Mouse (Mus musculus): ENCODE measurements around the gene Rbm34. TPM values are rescaled to one million over a fixed set of nuclear protein-coding genes. Genes with fewer than 3 reads are reported as not detected.
A peak's percentile ranks its signal among the peaks of the same experiment; 100 is the strongest.
"Not testable (repeated sequence)": the region's sequence is repeated elsewhere in the genome, so short reads cannot be mapped to it uniquely, and the experiment has no call there.

Gene Rbm34
- total RNA-seq (2017) = 31.9 and 33.8 TPM in 2 replicates

DNA sequence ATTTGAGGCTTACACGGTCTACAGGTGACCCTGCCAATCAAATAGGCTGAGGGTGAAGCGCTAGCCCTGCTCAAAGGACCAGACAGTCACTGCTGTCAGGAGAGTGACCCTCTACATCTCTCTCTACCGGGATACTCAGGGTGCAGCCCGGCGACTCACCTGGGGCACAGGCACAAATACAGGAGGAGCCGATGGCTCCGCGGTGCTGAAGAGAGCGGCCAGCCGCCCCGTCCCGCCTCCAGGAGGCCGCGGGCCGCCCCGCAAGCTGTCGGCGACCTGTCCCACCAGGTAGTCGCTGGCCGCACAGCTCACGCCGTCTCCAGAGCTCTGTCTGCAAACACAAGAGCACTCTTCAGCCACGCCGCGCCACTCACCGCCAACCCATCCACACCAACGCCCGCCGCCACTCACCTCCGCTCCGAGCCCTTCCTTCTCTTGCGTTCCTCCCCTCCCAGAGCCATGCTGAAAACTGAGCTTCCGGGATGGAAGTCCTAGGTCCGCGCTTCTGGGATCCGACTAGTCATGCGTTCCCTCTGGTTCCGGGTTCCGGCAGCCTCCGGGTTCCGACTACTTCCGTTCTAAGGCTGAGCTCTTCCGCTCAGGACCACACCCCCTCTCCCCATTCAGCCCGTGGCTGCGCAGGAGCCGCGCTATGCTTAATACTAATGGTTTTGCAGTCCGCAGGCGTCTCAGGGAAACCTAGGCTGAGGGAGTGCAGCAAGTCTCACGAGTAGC is at the start of gene Rbm34:
TSS of gene Rbm34 (minus strand) at position 493 of the 735 bp plus-strand sequence.
- ATAC-seq (ENCODE audit: extremely low read depth, insufficient number of reproducible peaks, low FRiP score, poor library complexity, severe bottlenecking) = peak; percentile 98

DNA sequence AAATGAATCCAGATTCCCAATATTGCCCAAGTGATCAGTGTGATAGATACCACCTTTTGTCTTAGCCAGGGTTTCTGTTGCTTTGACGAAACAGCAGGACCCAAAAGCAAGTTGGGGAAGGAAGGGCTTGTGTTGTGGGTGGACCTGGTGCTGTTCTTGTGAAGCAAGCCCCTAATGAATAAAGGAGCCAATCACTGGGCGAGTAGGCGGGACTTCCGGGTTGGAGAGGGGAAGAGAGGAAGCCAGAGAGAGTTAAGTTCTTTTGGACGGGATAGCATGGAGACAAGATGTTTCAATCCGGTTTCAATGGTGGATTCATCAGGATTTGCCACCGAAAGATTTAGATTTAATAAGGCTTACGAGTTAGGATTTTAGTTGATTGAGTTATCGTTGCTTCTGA is 40.8 kb upstream of the Rbm34 start:
- no peak for ATAC-seq (ENCODE audit: extremely low read depth, insufficient number of reproducible peaks, low FRiP score, poor library complexity, severe bottlenecking)

DNA sequence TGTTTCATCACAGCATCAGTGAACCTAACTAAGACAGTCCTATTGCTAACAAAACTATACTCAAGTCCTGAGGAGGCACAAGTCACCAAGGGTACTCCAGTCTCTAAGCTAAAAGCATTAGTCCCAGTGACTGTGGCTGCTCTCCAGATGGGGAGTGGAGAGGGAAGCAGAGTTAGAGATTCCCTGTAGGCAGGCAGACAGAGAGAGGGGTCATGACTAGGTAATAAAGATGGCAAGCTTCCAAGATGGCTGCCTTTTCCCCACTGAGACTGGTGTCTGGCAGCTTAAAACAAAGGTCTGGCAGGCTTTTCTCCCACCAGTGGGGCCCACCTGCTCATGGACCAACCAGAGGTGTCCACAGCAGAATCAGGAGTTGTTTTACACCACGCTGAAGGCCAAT is 23.6 kb upstream of the Rbm34 start:
- no peak for ATAC-seq (ENCODE audit: extremely low read depth, insufficient number of reproducible peaks, low FRiP score, poor library complexity, severe bottlenecking)

DNA sequence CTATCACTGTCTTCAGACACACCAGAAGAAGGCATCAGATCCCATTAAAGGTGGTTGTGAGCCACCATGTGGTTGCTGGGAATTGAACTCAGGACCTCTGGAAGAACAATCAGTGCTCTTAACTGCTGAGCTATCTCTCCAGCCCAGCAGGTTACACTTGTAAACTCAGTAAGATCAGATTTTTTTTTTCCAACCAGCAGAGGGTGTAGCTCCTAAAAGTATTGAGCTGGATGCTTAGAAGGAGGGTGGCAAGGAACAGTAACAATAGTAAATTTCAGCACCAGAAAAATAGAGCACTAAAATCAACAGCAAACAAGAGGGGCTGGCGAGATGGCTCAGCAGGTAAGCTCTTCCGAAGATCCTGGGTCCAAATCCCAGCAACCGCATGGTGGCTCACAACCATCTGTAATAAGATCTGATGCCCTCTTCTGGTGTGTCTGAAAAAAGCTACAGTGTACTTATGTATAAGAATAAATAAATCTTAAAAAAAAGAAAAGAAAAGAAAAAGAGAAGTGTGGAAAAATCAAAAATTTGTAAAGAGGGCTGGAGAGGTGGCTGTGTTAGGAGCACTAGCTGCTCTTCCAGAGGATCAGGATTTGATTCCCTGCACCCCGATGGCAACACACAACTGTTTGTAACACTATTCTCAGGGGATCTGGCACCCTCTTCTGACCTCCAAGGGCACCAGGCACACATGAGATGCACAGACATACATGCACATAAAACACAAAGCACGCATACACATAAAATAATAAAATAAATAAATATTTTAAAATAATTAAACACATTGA is 18.7 kb upstream of the Rbm34 start:
- ATAC-seq (ENCODE audit: extremely low read depth, insufficient number of reproducible peaks, low FRiP score, poor library complexity, severe bottlenecking) = no peak

DNA sequence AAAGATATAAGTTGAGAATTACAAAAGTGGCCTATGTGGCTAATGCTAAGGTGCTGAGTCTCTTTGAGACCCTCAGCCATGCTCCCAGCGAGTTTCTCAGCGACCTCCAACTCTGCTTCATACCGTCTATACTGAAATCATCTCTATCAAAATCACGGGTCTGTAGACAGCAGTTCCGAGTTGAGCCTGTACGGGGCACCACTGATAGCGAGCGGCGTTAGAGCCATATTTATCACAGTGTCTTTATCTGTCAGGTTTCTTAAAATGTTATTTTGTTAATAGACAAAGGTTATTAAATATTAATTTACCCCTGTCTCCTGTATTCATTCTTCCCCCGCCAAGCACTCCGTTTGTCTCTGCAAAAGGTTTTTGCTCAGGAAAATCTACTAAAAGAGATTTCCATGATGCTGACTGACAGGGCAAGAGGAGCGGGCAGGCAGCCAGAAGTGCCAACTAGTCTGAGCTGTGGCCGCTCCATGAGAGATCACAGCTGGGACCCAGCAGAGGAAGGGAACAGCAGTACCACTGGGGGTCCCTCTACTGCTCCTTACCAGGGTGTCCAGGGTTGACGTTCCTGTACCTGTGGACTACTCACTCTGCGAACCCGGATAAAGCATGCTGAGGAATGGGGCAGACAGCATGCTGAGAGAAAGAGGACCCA is 17.6 kb upstream of the Rbm34 start:
- no peak for ATAC-seq (ENCODE audit: extremely low read depth, insufficient number of reproducible peaks, low FRiP score, poor library complexity, severe bottlenecking)

DNA sequence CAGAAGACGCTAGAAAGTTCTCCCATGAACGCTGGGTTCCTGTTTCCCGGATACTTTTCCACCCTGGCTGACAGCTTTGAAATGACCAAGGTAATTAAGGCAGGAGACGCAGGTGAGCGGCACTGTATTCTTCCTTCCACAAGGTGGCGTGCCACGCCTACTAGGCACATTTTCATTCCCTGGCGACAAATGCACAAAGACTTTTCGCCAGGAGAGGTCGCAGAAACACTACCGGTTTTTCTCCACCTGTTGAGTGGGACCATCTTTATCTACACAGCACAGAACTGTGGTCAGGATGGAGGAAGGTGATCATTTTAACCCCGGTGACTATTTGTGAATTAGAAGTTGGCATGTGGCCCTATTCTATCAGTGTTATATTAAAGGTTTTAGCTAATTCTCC is 15.6 kb upstream of the Rbm34 start:
- ATAC-seq (ENCODE audit: extremely low read depth, insufficient number of reproducible peaks, low FRiP score, poor library complexity, severe bottlenecking) = peak; percentile 74

DNA sequence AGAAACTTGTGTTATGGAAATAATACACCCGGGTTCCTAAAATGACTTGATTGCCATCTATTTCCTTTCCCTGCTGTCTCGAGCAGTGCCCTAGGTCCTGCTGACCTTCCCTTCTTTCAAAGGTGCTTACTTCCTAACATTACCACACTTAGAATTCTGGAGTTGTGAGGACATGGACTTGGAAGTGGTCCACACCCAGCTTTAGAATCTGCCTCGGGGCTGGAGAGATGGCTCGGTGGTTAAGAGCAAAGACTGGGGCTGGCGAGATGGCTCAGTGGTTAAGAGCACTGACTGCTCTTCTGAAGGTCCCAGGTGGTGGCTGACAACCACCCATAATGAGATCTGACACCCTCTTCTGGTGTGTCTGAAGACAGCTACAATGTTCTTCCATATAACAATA is 9.2 kb upstream of the Rbm34 start:
- no peak for ATAC-seq (ENCODE audit: extremely low read depth, insufficient number of reproducible peaks, low FRiP score, poor library complexity, severe bottlenecking)

DNA sequence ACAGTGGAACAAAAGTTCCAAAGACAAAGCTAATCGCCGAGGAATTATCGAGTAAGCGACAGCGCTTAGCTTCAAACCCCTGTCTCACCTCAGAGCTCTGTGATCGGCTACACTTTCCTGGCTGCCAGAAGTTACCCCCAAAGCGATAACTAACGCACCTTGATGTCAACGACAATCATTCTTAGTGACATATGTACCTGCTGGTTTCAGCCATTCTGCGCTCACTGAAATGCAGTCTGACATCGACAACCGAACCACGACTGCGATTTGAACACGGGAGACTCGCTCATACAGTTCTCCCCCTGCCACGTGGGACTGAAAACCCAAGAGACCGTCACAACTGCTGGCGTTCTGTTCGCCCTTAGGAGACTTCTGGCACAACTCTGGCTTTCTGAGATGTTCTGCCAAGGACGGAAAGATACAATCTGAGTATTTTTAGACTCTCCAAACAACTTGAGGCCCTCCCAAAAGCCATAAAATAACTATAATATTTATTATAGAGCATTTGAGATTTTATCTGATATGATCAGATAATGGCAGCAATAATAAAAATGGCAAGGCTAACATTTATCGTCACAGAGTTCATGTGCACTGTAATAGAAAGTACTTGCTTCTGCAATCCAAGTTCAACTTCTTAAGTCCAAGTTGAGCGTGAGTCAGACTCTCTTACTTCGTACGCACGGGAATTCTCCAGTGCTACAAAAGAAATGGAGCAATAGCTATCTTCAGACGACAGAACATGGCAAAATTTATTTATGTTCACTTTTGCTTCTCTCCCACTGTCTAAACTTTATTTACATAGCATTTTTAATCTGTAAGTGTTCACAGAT is 8.4 kb upstream of the Rbm34 start:
- no peak for ATAC-seq (ENCODE audit: extremely low read depth, insufficient number of reproducible peaks, low FRiP score, poor library complexity, severe bottlenecking)

DNA sequence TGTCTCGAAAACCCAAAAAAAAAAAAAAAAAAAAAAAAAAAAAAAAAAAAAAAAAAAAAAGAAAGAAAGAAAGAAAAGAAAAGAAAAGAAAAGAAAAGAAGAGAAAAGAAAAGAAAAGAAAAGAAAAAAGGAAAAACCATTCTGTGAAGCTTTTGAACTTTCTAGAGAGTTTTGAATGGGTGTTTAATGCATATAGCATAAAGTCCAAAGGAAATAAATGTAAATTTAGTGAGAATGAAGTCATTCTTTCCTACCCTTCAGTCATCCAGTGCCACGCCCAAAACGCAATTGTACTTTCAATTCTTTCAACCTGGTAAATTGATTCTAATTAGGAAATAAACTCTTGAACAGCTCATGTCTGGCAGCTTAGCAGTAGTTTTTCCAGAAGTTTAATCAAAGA is 7.7 kb upstream of the Rbm34 start:
- not testable (repeated sequence) for ATAC-seq (ENCODE audit: extremely low read depth, insufficient number of reproducible peaks, low FRiP score, poor library complexity, severe bottlenecking)

DNA sequence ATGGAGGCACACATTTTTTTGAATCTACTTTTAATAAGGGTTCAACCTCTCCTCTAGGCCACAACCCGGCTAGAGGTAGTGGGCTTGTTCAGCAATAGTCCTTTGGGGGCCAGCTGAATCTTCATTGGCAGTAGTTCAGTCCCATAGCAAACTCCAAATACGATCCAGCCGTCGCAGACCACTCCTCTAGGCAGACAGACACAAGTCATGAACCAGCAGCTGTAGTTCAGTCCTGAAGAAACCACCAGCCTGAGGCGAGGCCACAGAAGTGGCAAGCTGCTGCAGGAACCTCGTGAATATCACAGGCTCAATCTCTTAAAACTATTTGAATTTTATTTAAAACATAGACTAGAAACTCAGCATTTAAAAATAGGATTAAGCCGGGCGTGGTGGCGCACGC is 7.2 kb upstream of the Rbm34 start:
- ATAC-seq (ENCODE audit: extremely low read depth, insufficient number of reproducible peaks, low FRiP score, poor library complexity, severe bottlenecking) = no peak

DNA sequence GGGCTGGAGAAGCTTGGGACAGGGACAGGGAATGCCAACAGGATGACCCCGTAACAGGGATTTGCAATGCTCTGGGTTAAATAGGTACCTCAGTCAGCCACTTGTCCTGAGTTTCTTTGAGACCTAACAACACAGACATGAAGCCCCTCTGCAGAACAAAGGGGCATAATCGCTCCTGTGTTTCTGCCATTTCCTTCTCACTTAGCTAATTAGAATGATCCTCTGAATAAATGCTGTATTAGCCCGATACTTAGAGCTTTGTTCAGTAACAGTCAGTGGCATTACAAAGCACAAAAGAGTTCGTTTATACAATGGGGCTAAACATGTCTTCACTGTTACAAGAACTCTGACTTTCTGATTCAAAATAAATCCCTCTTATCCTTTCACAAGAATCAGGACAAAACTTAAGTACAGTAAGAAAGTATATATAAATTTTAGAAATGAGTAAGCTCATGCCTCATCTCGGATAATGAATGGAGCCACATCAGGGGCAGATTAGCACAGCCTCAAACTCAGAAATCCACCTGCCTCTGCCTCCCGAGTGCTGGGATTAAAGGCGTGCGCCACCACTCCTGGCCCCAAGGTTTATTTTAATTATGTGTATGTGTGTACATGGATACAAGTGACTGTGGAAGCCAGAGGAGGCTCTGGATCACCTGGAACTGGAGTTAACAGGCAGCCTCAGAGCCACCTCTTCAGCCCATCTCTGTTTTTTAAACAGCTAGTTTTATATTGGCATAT is 5.9 kb upstream of the Rbm34 start:
- ATAC-seq (ENCODE audit: extremely low read depth, insufficient number of reproducible peaks, low FRiP score, poor library complexity, severe bottlenecking) = no peak

DNA sequence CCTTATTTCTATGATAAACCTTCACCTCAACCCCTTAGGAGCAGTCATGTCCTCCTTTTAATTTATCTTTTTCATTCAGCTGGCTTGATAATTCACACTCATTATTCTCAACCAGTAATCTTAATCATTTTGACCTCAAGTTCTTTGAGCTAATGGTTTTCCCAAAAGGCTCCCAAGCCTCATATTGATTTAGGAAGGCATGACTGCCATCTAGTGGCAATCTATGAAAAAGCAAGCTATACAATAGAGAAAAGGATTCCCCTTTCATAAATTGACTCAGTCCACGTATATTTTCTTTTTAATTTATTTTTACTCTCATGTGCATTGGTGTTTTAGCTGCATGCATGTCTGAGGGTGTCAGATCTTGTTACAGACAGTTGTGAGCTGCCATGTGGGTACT is 4.8 kb upstream of the Rbm34 start:
- no peak for ATAC-seq (ENCODE audit: extremely low read depth, insufficient number of reproducible peaks, low FRiP score, poor library complexity, severe bottlenecking)

DNA sequence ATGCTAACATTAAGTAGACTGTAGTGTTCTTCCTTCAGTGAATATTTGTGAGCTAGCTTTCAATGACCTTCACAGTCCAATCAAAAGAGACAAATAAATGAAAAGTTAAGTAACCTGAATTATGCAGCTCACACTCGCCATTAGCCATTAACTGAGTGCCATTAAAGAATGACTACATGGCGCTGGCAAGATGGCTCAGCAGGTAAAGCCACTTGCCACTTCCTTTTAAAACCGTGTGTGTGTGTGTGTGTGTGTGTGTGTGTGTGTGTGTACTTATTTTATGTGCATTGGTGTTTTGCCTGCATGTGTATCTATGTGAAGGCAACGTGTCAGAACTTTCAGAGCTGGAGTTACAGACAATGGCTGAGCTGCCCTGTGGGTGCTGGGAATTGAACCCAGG is 3.6 kb upstream of the Rbm34 start:
- no peak for ATAC-seq (ENCODE audit: extremely low read depth, insufficient number of reproducible peaks, low FRiP score, poor library complexity, severe bottlenecking)

DNA sequence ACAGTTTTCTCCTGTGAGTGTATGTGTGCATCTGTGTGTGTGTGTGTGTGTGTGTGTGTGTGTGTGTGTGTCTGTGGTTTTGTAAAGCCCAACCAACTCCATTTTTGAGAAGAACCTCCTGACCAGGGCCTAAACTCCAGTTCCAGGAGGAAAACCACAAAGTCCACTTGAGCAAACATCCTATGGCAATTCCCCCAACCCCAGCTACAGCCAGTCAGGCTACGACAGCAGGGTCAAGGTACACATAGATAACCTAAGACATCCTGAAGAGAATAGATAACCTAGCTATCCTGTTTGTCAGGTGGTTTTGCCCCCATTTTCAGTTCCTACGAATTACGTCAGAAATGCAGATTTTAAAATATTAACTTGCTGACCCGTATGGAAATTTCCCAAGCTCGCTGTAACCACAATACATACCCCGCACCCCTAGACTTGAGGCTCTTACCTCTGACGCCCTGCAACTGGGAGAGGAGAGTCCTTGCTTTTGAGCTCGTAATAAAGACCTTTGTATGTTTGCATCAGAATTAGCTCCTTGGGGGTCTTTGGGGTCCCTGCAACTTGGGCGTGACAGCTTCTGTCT is 2.9 kb upstream of the Rbm34 start:
- ATAC-seq (ENCODE audit: extremely low read depth, insufficient number of reproducible peaks, low FRiP score, poor library complexity, severe bottlenecking) = no peak

DNA sequence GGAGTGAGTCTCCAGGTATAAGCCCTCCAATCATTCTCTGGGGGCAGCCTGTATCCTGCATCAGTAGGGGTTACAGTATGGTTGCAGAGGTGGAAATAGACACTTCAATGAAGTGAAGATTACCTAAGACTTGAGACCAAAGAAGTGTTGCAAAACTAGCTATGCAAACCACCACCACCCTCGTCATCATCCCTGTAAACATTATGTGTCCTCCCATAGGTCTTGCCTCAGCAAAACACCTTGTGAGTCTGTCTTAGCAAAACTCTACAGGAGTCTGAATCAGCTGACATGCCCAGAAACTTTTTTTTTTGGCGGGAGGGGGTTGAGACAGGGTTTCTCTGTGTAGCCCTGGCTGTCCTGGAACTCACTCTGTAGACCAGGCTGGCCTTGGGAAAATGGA is 1.8 kb upstream of the Rbm34 start:
- ATAC-seq (ENCODE audit: extremely low read depth, insufficient number of reproducible peaks, low FRiP score, poor library complexity, severe bottlenecking) = no peak

DNA sequence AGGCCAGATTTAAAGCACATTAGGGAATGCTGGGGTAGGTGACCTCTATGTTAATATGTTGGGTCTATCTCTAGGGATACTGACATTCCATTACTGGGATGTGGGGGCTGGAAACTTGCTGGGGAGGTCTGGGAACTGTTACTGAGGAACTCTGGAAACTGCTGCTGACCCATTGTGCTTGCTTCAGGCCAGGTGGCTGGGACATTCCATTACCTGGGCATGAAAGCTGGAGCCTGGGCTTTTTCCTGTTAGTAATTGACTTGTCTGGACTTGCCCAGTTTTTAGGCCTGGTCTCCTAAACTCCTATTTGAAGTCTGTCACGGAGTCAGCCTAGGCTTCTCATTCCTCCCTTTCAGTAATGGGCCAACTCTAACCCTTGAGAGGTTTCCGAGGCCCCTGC is 1.2 kb upstream of the Rbm34 start:
- no peak for ATAC-seq (ENCODE audit: extremely low read depth, insufficient number of reproducible peaks, low FRiP score, poor library complexity, severe bottlenecking)

DNA sequence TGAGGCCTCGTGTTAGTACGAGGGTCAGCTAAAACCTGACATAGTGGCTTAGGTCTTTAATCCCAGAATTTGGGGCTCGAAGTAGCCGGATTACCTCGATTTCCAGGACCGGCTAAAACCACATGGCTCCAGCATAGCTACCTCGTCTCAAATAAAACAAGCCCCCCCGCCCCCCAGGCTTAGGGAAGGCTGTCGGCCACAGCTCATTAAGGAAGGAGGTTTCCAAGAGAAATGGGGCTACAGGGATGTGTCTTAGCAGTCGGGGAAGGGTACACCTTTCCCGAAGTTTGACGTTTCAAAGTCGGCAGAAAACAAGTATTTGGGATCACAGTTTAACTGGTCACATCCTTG is 418 bp upstream of the Rbm34 start:
- ATAC-seq (ENCODE audit: extremely low read depth, insufficient number of reproducible peaks, low FRiP score, poor library complexity, severe bottlenecking) = no peak

DNA sequence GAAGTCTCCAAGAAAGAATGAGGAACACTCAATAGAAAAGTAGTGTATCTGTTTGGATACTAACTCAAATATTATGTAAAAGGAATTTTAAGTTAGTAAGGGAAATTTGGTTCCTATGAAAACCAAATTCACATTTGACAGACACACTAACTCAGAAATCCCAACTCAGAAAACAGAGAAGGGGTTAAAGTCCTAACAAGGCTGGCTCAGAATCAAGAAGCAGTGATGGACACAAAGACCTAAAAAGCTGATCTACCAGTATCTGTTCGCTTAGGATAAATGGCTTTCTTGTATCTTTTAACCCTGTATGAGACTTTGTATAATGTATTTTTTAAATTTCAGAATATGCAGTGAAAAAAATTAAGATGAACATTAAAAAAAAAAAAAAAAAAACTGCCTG is 1.3 kb downstream of the Rbm34 start:
- ATAC-seq (ENCODE audit: extremely low read depth, insufficient number of reproducible peaks, low FRiP score, poor library complexity, severe bottlenecking) = no peak
